Mouse (Mus musculus) heart, embryonic 16.5 days (tissue): ENCODE results near the gene Smim24. TPM values are rescaled to one million over a fixed set of nuclear protein-coding genes. Genes with fewer than 3 reads are reported as not detected.

Source experiments
- ATAC-seq: fragments of 200-750 bp; cut with Nextera tagmentation; replicated peaks from 2 replicates; pipeline ENCODE4 v1.8.0; 2017; ENCODE audit warnings: moderate number of reproducible peaks; ENCODE audit not compliant: insufficient read depth, low FRiP score; ENCODE audit errors: extremely low read depth
- H3K27ac ChIP-seq: fragments of 300-500 bp; sonication (generic); 2 replicates; pipeline ENCODE4 v1.5.1; 2014; ENCODE audit warnings: mild to moderate bottlenecking, low read length, control low read depth, moderate library complexity
- H3K27me3 ChIP-seq: fragments of 300-500 bp; sonication (generic); 2 replicates; pipeline ENCODE4 v1.6.1; 2014; ENCODE audit warnings: low read length, mixed read lengths; ENCODE audit not compliant: control insufficient read depth, insufficient read depth
- H3K36me3 ChIP-seq: fragments of 300-500 bp; sonication (generic); 2 replicates; pipeline ENCODE4 v1.6.1; 2014; ENCODE audit not compliant: control insufficient read depth, insufficient read depth
- H3K4me1 ChIP-seq: fragments of 300-500 bp; sonication (generic); 2 replicates; pipeline ENCODE4 v1.6.1; 2014; ENCODE audit warnings: low read length, mixed read lengths; ENCODE audit not compliant: control insufficient read depth, insufficient read depth
- H3K4me2 ChIP-seq: fragments of 300-500 bp; sonication (generic); 2 replicates; pipeline ENCODE4 v1.6.1; 2014; ENCODE audit warnings: low read depth, mild to moderate bottlenecking, control low read depth, low read length
- H3K4me3 ChIP-seq: fragments of 300-500 bp; sonication (generic); 2 replicates; pipeline ENCODE4 v1.5.1; 2014; ENCODE audit warnings: mild to moderate bottlenecking, control low read depth, low read length
- H3K9ac ChIP-seq: fragments of 300-500 bp; sonication (generic); 2 replicates; pipeline ENCODE4 v1.6.1; 2014; ENCODE audit warnings: low read length, control low read depth
- H3K9me3 ChIP-seq: fragments of 300-500 bp; sonication (generic); replicated peaks from 2 replicates; pipeline ENCODE4 v1.6.1; 2016; ENCODE audit warnings: low read length; ENCODE audit not compliant: control insufficient read depth
- WGBS: fragments of 180-500 bp; shearing (Covaris S2); extraction: QIAGEN DNeasy Blood & Tissue Kit; methylation state at CpG from one replicate; pipeline ENCODE4 v1.1.7; 2014; 5-methylcytosine and 5-hydroxymethylcytosine counted together
- polyA plus RNA-seq: library from polyadenylated mRNA; unstranded; fragments of >200 nt; fragmentation: Nextera tagmentation; extraction: Ambion mirVana; gene quantifications from 2 replicates; pipeline ENCODE4 v1.2.1, GENCODE M21; 2015

Smim24 gene
- polyA plus RNA-seq, 1 experiment from 2014 or later, result 9.2 TPM

DNA sequence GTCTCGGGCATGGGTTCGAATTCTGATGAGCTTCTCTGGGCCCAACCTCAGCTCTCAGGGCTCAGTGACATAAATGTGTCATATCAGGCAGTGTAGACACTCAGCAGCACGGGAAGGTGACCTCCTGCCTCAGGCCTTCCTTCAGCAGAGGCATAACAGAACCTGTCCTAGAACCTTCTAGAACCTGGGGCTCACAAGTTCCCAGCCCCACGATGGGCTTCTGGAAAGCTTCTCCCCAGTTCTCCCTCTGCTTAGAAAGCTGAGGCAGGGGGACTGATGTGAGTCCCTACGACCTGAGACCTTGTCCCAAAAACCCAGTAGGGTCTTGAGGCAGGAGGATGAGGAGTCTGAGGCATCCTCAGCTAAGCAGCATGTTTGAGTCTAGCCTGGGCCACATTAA is 22.3 kb downstream of the Smim24 start:
- H3K4me2 ChIP-seq, result no peak overlapping the region

DNA sequence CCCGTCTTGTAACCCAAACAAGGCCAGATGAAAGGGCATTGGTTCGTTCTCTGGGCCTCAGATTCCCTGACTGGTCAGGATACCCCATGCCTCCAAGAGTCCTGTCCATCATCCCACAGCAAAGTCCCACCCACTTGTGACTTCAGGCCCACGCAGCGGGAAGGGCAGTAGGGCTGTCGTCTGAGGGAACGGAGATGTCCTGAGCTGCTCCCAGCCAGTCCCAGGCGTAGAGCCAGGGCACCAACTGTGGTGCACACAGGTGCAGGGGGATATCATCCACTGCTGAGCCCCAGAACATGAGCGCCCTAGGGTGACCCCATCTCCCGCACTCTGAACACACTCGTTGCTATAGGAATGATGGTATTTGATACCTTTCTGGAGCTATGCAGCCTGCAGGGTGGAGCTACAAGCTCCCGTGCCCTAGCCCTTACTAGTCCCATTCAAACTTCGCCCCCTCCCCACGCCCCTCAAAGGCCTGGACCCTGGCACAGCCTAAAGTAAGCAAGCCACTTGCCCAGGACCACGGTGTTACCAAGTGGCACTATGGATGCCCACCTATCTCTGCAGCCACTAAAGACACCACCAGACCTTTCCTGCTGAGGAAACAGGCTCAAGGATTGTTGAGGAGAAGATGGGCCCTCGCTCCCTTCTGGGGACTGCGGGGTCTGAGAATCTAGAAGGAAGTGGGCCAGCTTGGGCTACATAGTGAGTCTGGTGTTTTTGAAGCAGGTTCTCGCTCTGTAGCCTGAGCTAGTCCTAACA is 22.9 kb downstream of the Smim24 start:
- no peak overlapping the region for H3K9ac ChIP-seq
- H3K4me2 ChIP-seq, result no peak overlapping the region
- no peaks in the 10 kb centered on the region for H3K9me3 ChIP-seq
- ATAC-seq, result no peak
- peak overlapping the region; percentile 31 for H3K27ac ChIP-seq
- H3K27me3 ChIP-seq, result no peaks in the 10 kb centered on the region
- 69% methylated on average over 17 of the region's 17 CpGs for WGBS
- H3K36me3 ChIP-seq, result peaks cover 9% of the 10 kb centered on the region
- H3K4me1 ChIP-seq, result peaks cover 82% of the 10 kb centered on the region
- H3K4me3 ChIP-seq, result no peak overlapping the region

More for the DNA sequence above, 22.3 kb downstream of the Smim24 start:
- Histone ChIP-seq H3K4me1 (peaks cover 88% of the 10 kb centered on the region), H3K27ac (no peak overlapping the region), H3K4me3 (no peak overlapping the region), H3K9ac (peak overlapping the region; percentile 17; the same call in 1 of the 2 replicates), H3K36me3 (peaks cover 4% of the 10 kb centered on the region), H3K27me3 (no peaks in the 10 kb centered on the region), H3K9me3 (no peaks in the 10 kb centered on the region)
- ATAC-seq, result no peak
- WGBS, result 83% methylated on average over 5 of the region's 5 CpGs

DNA sequence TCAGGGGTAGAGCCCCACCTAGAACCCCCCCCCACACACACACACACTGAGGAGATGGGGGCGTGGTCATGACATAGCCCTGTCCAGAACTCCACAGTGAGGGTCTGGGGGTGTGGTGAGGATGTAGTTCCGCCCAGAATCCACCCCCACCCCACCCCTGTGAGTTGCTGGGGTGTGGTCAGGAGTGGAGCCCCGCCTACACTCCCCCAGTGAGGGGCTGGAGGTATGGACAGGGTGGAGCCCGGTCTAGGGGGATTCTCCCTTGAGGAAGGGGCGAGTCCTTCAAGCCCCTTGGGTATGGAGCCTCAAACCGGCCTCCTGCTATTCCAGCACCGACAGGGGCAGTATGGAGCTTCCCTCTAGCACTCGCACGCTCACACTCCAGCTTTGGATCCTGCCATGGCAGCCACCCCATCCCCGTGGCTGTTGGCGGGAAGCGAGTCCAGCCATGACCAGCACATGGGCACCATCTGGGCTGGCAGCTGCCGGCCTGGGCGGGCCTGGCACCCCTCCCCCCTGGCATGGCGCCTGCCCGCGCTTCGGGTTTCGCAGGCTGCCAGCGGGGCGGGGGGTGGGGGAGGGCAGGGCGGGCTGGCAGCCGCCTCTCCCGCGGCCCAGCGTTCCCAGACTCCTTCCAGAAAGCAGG is 23.9 kb downstream of the Smim24 start:
- ATAC-seq, result peak; percentile 11
- Histone ChIP-seq H3K4me2 (peak overlapping the region; percentile 77), H3K4me3 (peak overlapping the region; percentile 46), H3K9ac (peak overlapping the region; percentile 70), H3K4me1 (peaks cover 74% of the 10 kb centered on the region), H3K36me3 (peaks cover 9% of the 10 kb centered on the region), H3K27ac (peak overlapping the region; percentile 77), H3K9me3 (no peaks in the 10 kb centered on the region), H3K27me3 (no peaks in the 10 kb centered on the region)
- WGBS, result 4% methylated on average over 22 of the region's 26 CpGs

- peak overlapping the region; percentile 77 for H3K4me2 ChIP-seq
- ATAC-seq, result peak; percentile 12; the same call in 1 of the 2 replicates
- H3K4me3 ChIP-seq, result peak overlapping the region; percentile 46
- H3K4me1 ChIP-seq, result peaks cover 66% of the 10 kb centered on the region
- peak overlapping the region; percentile 77 for H3K27ac ChIP-seq
- peaks cover 9% of the 10 kb centered on the region for H3K36me3 ChIP-seq
- 57% methylated on average over 12 of the region's 12 CpGs for WGBS
- peak overlapping the region; percentile 70 for H3K9ac ChIP-seq
- H3K27me3 ChIP-seq, result no peaks in the 10 kb centered on the region
- no peaks in the 10 kb centered on the region for H3K9me3 ChIP-seq
Observed at GRCm38 (mm10) chr10:81417227-81418215, 24.7 kb downstream of the Smim24 start.

GRCm38 (mm10) chr10:81418216-81419070 is 25.6 kb downstream of the Smim24 start:
- no peak overlapping the region for H3K4me3 ChIP-seq
- H3K27me3 ChIP-seq, result no peaks in the 10 kb centered on the region
- H3K9me3 ChIP-seq, result no peaks in the 10 kb centered on the region
- 47% methylated on average over 11 of the region's 11 CpGs for WGBS
- peaks cover 57% of the 10 kb centered on the region for H3K4me1 ChIP-seq
- H3K4me2 ChIP-seq, result no peak overlapping the region
- H3K9ac ChIP-seq, result peak overlapping the region; percentile 17; the same call in 1 of the 2 replicates
- no peak overlapping the region for H3K27ac ChIP-seq
- H3K36me3 ChIP-seq, result peaks cover 7% of the 10 kb centered on the region
- ATAC-seq, result no peak

DNA sequence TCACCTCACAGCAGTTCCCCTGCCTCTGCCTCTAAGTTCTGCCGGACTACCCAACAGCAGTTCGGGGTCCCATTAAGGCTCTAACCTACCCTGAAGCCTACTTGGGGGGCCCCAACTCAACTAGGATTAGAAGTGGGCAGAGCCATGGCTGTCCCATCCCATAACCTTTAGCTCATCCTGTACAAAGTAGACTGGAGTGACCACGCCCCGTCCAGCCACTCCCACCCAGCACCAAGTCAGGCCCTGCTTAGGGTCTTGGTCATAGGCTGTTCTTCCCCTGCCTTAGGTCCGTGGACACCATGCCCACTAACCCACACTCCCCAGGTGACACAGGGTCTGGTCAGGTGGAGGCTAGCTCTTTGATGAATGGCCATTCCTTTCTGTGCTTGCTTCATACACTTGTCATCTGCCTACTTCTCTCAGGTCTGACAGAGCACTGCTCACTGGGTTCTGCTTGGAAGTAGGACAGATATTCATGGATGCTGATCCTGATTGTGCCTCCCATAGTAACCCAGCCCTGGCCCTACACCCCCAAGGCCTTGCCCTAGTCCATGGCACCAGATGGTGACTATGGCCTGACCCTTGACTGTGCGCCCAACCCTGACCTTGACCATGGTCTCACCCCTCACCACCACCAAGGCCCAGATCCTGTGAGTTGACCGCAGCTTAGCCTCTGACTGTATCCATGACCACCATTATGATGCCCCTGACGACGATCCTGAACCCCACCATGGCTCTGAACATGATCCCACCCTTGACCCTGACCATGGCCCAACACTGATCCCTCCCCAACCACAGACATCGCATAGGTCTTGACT is 26.5 kb downstream of the Smim24 start:
- Histone ChIP-seq H3K36me3 (peaks cover 7% of the 10 kb centered on the region), H3K4me2 (no peak overlapping the region), H3K4me1 (peaks cover 54% of the 10 kb centered on the region), H3K27me3 (no peaks in the 10 kb centered on the region), H3K4me3 (no peak overlapping the region), H3K9me3 (no peaks in the 10 kb centered on the region), H3K9ac (peak overlapping the region; percentile 17; the same call in 1 of the 2 replicates), H3K27ac (no peak overlapping the region)
- WGBS, result 93% methylated on average over 10 of the region's 10 CpGs
- no peak for ATAC-seq

DNA sequence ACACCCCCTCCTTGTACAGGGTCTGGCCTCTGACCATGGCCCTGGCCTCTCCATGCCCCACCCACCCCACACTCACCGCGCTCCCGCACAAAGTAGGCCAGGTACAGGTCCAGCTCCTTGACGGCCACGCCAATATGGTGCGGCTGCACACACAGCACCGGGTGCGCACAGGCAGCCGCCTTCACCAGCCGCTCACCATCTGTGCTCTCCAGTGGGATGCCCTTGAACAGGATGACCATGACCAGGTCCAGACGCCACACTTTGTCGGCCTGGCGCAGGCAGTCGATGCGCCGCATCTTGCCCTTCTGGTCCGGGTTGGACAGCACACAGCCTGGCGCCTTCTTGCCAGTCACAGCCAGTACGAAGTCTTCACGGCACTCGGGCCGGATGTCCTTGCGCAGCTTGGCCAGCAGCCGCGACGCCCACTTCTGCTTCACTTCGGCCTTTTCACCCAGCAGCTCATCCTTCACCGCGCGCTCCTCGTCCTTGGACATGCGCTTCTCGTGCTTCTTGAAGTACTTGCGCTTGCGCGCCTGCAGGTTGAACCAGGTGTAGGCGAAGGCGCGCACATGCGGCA is 27.4 kb downstream of the Smim24 start:
- Histone ChIP-seq H3K4me2 (no peak overlapping the region), H3K36me3 (peaks cover 7% of the 10 kb centered on the region), H3K27ac (no peak overlapping the region), H3K9me3 (no peaks in the 10 kb centered on the region), H3K4me3 (no peak overlapping the region), H3K27me3 (no peaks in the 10 kb centered on the region), H3K4me1 (peaks cover 54% of the 10 kb centered on the region), H3K9ac (no peak overlapping the region)
- no peak for ATAC-seq
- 80% methylated on average over 40 of the region's 40 CpGs for WGBS
